Mouse (Mus musculus) heart, adult 2 months (tissue): ENCODE measurements at regions not wholly inside any gene's neighbourhood (a gene's known extent, or its start where the extent isn't known, plus 50 kb on each side); places are given as distances from the start of the nearest gene placed in this dataset.

ENCODE experiments used
- DNase-seq, 2 experiments: peaks; one replicate each; pipeline ENCODE4 v3.0.0; 2021
- H3K27ac ChIP-seq: fragments of 200-600 bp; 2 replicates; pipeline ENCODE4 v1.8.1; 2022
- H3K27me3 ChIP-seq: fragments of 200-500 bp; 2 replicates; pipeline ENCODE4 v1.6.1; 2012; ENCODE audit warnings: mild to moderate bottlenecking, low read length, inconsistent platforms, mixed read lengths; ENCODE audit not compliant: control insufficient read depth, insufficient read depth
- H3K36me3 ChIP-seq: fragments of 200-500 bp; 2 replicates; pipeline ENCODE4 v1.6.1; 2012; ENCODE audit warnings: low read length, inconsistent platforms; ENCODE audit not compliant: control insufficient read depth, insufficient read depth
- H3K4me1 ChIP-seq: fragments of 200-500 bp; 2 replicates; pipeline ENCODE4 v1.6.1; 2011; ENCODE audit warnings: low read length; ENCODE audit not compliant: control insufficient read depth, insufficient read depth
- H3K4me3 ChIP-seq: fragments of 200-600 bp; 2 replicates; pipeline ENCODE4 v1.8.1; 2022
- H3K79me2 ChIP-seq: fragments of 200-500 bp; replicated peaks from 2 replicates; pipeline ENCODE4 v1.6.1; 2012; ENCODE audit warnings: mild to moderate bottlenecking, inconsistent platforms, low read length, moderate library complexity, mixed read lengths; ENCODE audit not compliant: control insufficient read depth, insufficient read depth
- H3K9ac ChIP-seq: fragments of 200-500 bp; 2 replicates; pipeline ENCODE4 v1.6.1; 2012; ENCODE audit warnings: low read depth, mild to moderate bottlenecking, control low read depth, inconsistent platforms, low read length, mixed read lengths
- CTCF ChIP-seq: fragments of 200-600 bp; IDR thresholded peaks from 2 replicates; pipeline ENCODE4 v1.8.1; 2022; ENCODE audit warnings: antibody characterized with exemption, mild to moderate bottlenecking, moderate library complexity
- EP300 ChIP-seq: fragments of 200-500 bp; IDR thresholded peaks from 2 replicates; pipeline ENCODE4 v1.6.1; 2011; ENCODE audit warnings: low read depth, low read length, control low read depth; ENCODE audit not compliant: insufficient read depth
- POLR2A ChIP-seq: fragments of 200-500 bp; IDR thresholded peaks from 2 replicates; pipeline ENCODE4 v1.6.1; 2011; ENCODE audit warnings: mild to moderate bottlenecking, low read depth, low read length, control low read depth; ENCODE audit not compliant: insufficient read depth
- WGBS: fragments of 180-500 bp; shearing (Covaris S2); methylation state at CpG from one replicate; pipeline ENCODE4 v1.1.7; 2018; 5-methylcytosine and 5-hydroxymethylcytosine counted together
- intact Hi-C: fragments of 180-260 bp; cut with DNase I; formaldehyde crosslinking; loops from one replicate; pipeline ENCODE4 v1.15.1; 2025

DNA sequence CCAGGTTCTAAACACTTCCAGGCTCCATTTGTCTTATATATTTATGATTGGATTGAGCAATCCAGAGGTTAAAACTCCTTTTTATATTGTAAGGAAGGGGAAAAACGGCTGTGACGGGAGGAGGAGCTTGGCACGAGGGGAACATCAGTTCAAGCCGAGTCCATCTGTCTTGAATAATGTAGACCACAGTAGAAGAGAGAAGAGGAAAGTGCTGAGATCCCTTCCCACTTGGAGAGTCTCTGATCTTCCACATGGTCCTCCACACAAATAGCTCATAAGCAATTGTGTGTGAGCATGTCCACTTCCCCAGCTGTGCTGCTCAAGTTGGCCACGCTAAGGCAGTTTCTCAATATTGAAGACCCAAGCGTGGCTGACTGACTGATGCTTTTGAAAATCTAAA, 140.4 kb upstream of the Adamts9 start:
- intact Hi-C loops: no loop called here
- no peak for TF ChIP-seq EP300
- TF ChIP-seq POLR2A: no peak
- TF ChIP-seq CTCF: no peak

DNA sequence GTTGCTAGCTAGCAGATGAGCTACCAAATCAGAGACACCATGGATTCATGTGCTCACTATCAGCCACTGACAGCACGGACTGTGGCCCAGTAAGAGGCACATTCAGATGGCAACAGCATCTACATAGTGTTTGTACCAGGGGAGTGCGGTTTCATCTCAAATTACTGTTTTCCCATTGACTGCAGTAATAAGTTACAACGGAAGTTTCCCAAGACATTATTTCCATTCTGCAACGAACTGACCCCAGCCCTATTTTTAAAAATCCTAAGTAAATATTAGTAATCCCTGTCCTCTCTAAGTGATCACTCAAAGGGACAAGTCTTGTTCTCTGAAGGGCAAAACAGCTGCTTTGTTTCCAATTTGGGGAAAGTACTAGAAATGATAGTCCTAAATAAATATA, 138.9 kb upstream of the Adamts9 start:
- WGBS: 81% methylated on average over 4 of the region's 4 CpGs
- H3K27ac ChIP-seq: no peak overlapping the region
- intact Hi-C loops: no loop called here
- H3K36me3 ChIP-seq: no peaks in the 10 kb centered on the region; the same call in 1 of the 2 replicates
- H3K4me3 ChIP-seq: no peak overlapping the region
- H3K27me3 ChIP-seq: no peaks in the 10 kb centered on the region
- H3K79me2 ChIP-seq: no peaks in the 10 kb centered on the region
- TF ChIP-seq EP300 (no peak), CTCF (no peak), POLR2A (no peak)
- no peak for DNase-seq
- no peak overlapping the region for H3K9ac ChIP-seq
- H3K4me1 ChIP-seq: no peaks in the 10 kb centered on the region

More for the DNA sequence above, 140.4 kb upstream of the Adamts9 start:
- H3K79me2 ChIP-seq: no peaks in the 10 kb centered on the region
- no peak for DNase-seq
- H3K4me1 ChIP-seq: no peaks in the 10 kb centered on the region
- no peak overlapping the region for H3K4me3 ChIP-seq
- no peaks in the 10 kb centered on the region for H3K27me3 ChIP-seq
- no peak overlapping the region for H3K27ac ChIP-seq
- no peaks in the 10 kb centered on the region for H3K36me3 ChIP-seq
- WGBS: 85% methylated on average over 6 of the region's 6 CpGs
- H3K9ac ChIP-seq: no peak overlapping the region

DNA sequence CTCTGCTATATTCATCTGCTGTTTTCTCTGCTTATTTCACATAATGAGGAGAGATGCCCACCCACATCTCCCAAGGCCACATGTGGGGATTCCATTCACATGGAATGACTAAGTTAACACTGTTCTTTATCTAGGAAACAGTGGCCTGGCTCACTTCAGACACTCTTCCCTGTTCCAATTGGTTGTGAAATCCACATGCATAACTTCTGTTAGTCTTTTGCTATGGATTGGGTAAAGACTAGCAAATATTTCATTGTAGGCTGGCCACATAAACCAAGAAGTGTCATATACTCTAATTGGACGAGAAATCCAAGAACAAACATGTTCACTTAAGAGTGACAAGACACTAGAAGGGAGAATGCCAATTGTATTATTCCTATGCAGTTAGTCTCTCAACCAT, 133.4 kb upstream of the Adamts9 start:
- intact Hi-C loops: loop anchor here (5.0 to 10.0 kb wide), 2 partner anchors 156 to 458 kb away; no protein-coding TSS in a partner anchor
- WGBS: 92% methylated on average over 1 of the region's 1 CpGs
- H3K9ac ChIP-seq: no peak overlapping the region
- H3K4me3 ChIP-seq: no peak overlapping the region
- DNase-seq: no peak
- H3K4me1 ChIP-seq: peaks cover 9% of the 10 kb centered on the region
- no peak overlapping the region for H3K27ac ChIP-seq
- H3K36me3 ChIP-seq: peaks cover 7% of the 10 kb centered on the region
- no peak for TF ChIP-seq CTCF
- TF ChIP-seq EP300: no peak
- no peak for TF ChIP-seq POLR2A
- H3K27me3 ChIP-seq: no peaks in the 10 kb centered on the region
- no peaks in the 10 kb centered on the region for H3K79me2 ChIP-seq

DNA sequence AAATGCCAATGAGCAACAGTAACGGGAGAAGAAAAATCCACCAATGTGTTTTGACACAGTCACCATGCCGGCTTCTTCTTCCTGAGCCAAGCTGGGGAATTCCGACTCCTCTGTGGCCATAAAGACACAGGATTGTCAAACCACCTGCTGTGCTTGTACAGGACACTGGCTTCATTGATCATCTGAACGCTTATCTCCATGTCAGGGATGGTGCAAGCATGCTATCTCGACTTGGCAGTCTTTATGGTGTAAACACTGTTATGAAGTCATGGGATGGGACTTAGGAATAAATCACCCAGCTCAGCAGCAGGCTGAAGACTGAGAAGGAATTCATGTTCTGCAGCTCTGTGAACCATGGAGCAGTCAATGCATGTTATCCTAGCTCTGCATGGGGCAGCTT, 132.6 kb upstream of the Adamts9 start:
- Histone ChIP-seq H3K4me3 (no peak overlapping the region), H3K4me1 (peaks cover 9% of the 10 kb centered on the region), H3K79me2 (no peaks in the 10 kb centered on the region), H3K36me3 (peaks cover 7% of the 10 kb centered on the region), H3K27me3 (no peaks in the 10 kb centered on the region), H3K9ac (no peak overlapping the region), H3K27ac (peak overlapping the region; percentile 51)
- no peak for TF ChIP-seq POLR2A
- intact Hi-C loops: loop anchor here (5.0 to 10.0 kb wide), 2 partner anchors 156 to 459 kb away; no protein-coding TSS in a partner anchor
- 35% methylated on average over 5 of the region's 5 CpGs for WGBS
- no peak for DNase-seq

DNA sequence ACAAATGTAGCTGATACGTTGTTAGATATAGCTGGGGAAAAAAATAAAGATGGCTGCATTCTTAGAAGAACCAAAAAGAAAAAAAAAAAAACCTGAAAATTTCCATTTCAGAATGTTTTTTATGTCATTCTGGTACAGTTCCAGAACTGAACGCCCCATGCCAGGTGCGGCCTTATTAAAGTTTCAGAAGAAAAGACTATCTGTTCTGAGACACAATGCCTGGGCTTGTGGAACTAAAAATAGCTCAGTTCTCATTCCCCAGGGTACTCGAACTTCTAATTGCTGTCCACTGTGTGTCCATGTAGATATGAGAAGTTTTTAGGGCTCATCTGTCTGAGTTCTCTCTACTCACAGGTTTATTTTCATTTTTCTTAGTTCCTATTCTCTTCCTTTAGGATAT, 131.7 kb upstream of the Adamts9 start:
- Histone ChIP-seq H3K9ac (no peak overlapping the region), H3K27ac (peak overlapping the region; percentile 60), H3K36me3 (peaks cover 7% of the 10 kb centered on the region), H3K27me3 (no peaks in the 10 kb centered on the region), H3K4me1 (peaks cover 9% of the 10 kb centered on the region), H3K4me3 (no peak overlapping the region), H3K79me2 (no peaks in the 10 kb centered on the region)
- DNase-seq: no peak
- WGBS: 33% methylated on average over 4 of the region's 4 CpGs
- intact Hi-C loops: loop anchor here (5.0 to 10.0 kb wide), 2 partner anchors 157 to 460 kb away; no protein-coding TSS in a partner anchor
- TF ChIP-seq CTCF: no peak
- no peak for TF ChIP-seq EP300
- no peak for TF ChIP-seq POLR2A

DNA sequence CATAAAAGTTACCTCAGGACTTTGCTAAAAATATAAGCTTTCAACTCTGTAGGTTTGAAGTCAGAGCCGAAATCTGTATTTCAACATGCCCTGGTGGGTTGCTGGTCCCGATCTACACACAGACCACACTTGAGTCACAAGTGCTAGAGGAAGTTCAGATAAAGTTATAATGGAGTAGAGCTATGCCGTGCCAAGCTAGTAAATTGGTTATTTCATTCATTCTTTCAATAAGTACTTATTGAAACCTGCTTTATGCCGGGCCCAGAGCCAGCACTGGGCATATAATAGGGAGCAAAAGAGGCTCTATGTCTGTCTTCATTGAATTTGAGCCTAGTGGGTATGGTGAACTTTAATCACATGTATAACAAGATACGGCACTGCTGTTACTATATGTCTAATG, 127.6 kb upstream of the Adamts9 start:
- TF ChIP-seq POLR2A (no peak), CTCF (no peak), EP300 (no peak)
- peaks cover 2% of the 10 kb centered on the region for H3K36me3 ChIP-seq
- no peak overlapping the region for H3K27ac ChIP-seq
- no peak overlapping the region for H3K9ac ChIP-seq
- no peaks in the 10 kb centered on the region for H3K79me2 ChIP-seq
- DNase-seq: no peak
- intact Hi-C loops: loop anchor here (10.0 kb wide), 1 partner anchor 464 kb away; no protein-coding TSS in a partner anchor
- peaks cover 10% of the 10 kb centered on the region for H3K4me1 ChIP-seq
- no peak overlapping the region for H3K4me3 ChIP-seq
- WGBS: 81% methylated on average over 5 of the region's 5 CpGs
- H3K27me3 ChIP-seq: no peaks in the 10 kb centered on the region
